Mouse (Mus musculus) 3T3-L1 (cell line): ENCODE results near the gene Obsl1.

Experiments
- DNase-seq: peaks from one replicate; pipeline ENCODE4 v3.0.0-alpha.2; 2015; ENCODE audit warnings: low read depth, low spot score

Gene Obsl1

DNA sequence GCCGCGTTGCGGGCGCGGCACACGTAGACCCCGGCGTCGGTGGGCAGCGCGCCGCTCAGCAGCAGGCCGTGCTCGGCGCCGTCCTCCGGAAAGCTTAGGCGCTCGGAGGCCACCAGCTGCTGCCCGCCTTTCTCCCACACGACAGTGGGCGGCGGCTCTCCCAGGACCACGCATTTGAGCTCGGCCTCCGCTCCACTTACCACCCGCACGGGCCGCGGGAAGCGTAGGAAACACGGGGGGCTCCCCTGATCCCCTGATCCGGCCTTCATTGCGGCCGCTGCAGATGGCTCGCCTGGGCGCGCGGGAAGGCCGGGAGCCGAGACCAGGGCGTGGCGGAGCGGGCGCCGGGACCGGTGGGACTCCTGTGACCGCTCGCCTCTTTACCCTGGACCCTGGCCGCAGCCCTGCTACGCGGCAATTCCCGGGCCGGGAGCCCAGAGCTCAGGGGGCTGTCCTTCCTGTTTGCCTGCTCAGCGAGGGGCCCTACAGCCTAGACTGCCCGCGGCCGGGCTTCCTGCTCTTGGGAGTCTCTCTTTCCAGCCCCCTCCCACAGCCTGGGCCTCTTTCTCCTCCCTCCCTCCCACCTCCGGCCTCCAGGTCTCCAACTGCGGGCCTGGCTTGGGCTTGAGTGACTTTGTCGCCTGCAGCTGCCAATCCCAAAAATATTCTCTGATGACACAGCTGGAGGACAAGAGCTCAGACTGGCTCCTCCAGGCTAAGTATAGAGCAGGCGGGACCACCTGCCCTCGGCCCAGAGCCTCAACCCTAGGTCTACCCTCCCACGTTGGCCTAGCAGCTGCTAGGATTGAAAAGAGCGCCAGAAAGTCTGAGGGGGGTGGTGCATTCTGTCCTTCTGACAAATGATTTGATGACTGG, at the start of gene Obsl1:
Obsl1 (minus strand) TSS at position 497 of the 876 bp plus-strand sequence.
- peak; percentile 74 for DNase-seq

DNA sequence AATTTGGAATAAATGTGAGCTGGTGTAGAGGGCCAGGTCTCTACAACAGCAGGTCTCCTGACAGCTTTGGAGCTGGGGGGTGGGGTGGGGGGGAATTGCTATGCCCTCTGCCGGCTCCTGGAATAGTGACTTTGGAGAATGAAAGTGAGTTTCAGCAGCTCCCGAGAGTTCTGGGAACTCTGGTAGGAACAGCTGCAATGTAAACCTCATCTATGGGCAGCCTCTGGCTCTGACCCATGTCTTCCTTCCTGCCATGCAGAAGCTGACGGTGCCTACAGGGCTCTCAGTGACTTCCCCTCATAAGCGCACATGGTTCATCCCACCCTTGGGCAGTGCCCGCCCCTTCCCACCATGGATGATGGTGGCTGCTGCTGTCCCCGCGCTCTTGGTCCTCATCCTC, 49.4 kb upstream of the Obsl1 start:
- DNase-seq = no peak

DNA sequence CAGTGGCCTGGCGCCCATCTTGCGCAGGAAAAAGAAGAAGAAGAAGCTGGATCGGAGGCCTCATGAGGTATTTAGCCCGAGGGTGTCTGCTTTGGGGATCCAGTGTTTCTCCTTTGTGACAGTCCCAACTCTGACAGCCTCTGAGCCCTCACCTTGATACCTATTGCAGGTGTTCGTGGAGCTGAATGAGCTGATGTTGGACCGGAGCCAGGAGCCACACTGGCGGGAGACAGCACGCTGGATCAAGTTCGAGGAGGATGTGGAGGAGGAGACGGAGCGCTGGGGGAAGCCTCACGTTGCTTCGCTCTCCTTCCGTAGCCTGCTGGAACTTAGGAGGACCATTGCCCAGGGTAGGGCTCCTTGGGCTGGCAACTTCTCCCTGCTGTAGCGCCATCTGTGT, 44.3 kb upstream of the Obsl1 start:
- no peak for DNase-seq

DNA sequence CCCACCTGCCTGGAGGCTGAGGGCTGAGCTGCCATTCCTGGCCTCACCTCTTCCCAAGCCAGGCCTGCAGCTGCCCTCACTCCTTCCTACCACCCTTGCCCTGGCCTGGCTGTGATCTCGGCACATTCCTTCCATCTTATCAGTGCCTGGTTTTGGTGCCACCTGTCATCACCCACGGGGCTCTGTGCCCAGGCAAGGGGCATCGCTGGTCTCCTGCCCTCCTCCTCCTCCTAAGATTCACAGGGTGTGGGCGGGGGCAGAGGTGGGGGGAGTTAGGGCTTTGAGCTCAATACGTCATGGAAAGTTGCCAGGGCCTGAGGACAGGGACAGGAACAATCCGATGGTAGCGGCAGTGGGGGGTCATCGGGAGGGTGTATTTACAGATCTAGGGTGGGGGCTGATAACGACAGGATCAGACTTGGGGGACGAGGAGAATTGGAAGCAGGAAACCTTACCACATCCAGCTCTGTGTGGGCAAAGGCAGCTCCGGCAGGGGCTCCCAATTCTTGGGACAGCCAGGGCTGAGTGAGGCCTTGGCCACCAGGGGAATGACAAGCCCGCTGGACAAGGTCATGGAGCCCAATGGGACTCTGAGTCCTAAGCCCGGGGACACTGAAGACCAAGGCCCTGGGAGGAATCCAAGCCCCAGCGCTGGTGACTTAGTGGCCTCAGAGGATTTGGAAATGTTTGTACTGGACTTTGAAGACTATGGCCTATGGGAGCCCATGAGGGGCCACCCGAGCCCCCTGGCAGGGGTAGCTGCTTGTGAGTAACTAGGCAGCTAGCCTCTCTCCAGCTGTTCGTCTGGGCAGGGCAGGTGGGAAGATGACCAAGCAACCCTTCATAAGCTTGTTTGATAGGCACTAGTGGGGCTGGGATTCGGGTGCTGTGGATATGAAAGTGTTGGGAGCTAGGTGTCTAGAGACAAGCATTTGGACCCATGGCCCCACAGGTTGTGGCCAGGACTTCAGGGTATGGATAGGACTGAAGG, 43.3 kb upstream of the Obsl1 start:
- no peak for DNase-seq

DNA sequence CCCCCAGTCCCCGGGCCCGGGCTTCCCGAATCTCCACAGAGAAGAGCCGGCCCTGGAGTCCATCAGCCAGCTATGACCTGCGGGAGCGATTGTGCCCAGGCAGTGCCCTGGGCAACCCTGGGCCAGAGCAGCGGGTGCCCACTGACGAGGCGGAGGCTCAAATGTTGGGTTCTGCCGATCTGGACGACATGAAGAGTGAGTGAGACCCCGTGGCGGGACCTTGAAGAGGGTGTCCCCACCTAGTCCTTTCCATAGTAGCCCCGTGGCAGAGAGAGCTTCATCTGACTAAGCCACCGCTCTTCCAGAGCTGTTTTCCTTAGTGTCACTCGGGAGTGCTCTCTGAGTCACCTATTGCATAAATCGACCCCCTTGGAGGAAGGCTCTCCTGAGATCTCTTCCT, 42.6 kb upstream of the Obsl1 start:
- no peak for DNase-seq

DNA sequence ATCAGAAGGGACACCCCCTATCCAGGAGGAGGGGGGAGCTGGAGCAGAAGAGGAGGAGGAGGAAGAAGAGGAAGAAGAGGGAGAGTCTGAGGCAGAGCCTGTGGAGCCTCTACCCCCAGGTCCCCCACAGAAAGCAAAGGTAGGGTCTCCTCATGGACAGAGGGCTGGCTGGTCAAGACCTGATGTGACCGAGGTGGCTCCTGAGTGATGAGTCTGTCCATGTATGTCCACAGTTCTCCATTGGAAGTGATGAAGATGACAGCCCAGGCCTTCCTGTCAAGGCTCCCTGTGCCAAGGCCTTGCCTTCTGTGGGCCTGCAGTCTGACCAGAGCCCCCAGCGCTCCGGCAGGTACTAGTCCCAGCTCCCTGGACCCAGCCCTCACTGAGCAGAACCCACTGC, 41.8 kb upstream of the Obsl1 start:
- no peak for DNase-seq

DNA sequence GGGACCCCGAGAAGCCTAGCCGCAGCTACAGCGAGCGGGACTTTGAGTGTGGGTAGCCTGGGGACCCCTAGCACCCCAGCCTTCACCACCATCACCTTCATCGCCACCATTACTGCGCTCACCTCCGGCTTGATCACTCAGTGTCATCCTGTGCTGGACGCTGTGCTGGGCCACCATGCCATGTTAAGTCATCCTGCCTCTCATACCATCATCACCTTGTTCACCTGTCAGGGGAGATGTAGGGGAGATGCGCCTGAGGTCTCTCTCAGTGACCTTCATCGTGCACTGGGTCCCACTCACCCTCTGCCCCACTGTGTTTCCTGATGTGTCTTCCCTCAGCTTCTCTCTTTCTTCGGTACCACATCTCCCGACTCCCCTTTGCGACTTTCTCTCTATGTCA, 41.1 kb upstream of the Obsl1 start:
- DNase-seq = no peak

DNA sequence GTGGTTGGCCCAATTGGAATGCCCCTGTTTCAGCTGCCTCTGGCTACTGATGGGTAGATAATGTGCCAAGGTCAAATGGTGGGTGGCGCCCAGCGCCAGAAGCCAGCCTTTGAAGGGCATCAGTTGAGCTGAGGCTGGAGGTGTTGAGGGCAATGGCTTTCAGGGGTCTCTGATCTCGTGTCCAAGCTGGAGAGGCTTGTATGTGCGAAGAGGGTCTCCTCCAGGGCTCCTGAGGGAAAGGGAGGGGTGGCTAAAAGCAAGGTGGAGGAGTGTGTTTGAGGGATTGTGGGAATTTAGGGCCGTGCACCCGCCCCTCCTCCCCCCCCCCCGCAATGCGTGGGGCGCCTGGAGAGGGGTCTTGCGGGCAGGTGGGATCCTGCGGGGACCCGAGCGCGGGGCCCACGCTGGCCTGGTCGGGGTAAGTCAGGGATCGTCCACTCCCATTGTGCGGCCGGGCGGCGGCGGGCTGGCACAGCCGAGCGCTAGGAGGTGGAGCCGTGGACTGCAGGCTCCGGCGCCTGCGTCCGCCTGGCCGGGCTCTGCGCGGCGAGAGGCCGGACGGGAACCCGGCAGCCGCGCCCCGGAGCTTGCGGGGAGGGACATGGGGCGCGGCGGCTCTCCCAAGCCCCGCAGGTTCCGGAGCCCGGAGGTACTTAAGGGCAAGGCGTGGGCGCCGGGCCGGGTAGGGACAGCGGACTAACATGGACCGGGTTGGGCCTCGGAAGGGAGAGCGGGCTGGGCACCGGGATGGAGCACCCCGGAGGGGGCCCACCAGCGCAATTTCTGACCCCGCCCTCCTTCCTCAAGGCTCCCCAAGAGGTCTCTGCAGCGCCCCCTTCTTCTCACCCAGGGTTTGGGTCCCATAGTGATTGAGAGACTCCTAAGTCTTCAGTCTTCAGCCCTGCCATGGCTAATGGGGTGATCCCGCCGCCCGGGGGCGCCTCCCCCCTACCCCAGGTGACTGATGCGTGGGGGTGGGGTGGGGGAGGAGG, 40.0 kb upstream of the Obsl1 start, which contains the start of gene Slc4a3:
Slc4a3 (plus strand) TSS at position 302 of the 992 bp plus-strand sequence.
- DNase-seq = peak; percentile 61

DNA sequence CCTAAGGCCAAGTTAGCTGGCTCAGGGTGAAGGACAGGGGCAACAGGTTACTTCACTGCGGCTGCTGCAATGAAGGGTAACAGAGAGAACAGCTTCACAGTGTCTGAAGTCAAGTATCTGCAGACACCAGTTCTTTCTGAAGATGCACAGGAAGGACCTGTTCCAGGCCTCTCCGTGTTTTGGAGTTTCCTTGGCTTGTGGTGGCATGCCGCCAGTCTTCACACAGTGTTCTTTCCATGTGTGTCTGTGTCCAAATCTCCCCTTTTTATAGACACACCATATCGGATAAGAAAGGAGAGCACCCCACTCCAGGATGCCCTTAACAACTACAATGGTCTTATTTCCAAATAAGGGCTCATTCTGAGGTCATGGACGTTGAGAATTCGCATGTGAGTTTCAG, 38.1 kb upstream of the Obsl1 start:
- DNase-seq = no peak

DNA sequence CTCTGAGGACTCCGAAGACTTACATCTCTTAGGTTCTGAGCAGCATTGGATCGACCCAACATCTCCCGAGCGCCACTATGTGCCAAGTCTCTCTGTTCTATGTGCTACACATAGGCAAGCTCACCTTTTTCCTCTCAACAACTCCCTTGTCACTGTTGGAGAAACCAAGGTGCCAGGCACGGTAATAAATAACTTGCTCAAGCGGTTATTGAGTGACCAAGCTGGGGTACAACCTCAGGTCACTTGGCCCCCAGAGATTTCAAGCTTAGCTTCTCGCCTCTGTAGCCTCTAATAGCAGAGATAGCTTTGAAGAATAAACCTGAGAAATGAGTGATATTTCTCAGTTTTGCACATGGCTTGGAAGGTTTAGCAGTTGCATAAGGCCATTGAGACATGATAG, 35.2 kb upstream of the Obsl1 start:
- no peak for DNase-seq

DNA sequence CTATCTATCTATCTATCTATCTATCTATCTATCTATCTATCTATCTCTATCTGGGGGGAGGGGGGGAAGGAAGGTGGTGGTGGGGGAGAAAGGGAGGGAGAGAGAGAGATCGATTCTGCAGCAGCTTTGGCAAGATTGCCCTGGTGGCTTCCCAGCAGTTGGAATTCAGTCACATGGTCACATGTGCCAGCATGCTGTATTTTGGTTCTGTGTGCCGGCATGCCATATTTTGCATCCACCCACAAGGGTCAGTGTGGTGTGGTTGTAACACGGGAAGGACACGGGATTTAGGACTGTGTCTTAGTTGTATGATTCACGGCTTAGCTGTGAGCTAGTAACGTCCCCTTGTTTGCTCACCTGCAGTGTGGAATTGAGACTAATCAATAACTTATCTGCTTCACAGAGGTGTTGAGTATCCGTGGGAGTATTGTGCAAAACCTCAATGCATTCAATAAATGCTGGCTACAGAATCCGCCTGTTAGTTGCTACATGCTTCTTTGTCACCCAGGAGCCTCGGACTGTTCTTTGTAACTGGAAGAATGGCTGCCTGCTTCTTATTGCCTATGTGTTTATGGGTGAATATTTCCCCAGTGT, 32.4 kb upstream of the Obsl1 start:
- DNase-seq = no peak

DNA sequence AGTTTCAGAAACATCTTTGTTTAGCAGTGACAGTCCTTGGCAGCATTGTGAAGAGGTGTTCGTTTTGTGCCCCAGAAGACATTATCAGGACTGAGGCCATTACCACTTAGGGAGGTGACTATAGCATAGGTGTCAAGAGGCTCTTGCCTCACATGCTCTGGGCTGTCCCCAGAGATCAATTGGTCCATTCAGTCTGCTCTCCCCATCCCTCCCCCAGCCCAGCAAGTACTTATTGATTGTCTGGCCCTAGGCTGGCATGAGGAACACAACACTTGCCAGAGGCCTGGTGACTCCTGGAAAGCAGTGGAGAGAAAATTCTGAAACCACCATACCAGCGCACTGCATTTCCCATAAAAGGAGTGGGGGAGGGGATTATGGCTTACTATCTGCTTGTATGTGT, 31.3 kb upstream of the Obsl1 start:
- no peak for DNase-seq

DNA sequence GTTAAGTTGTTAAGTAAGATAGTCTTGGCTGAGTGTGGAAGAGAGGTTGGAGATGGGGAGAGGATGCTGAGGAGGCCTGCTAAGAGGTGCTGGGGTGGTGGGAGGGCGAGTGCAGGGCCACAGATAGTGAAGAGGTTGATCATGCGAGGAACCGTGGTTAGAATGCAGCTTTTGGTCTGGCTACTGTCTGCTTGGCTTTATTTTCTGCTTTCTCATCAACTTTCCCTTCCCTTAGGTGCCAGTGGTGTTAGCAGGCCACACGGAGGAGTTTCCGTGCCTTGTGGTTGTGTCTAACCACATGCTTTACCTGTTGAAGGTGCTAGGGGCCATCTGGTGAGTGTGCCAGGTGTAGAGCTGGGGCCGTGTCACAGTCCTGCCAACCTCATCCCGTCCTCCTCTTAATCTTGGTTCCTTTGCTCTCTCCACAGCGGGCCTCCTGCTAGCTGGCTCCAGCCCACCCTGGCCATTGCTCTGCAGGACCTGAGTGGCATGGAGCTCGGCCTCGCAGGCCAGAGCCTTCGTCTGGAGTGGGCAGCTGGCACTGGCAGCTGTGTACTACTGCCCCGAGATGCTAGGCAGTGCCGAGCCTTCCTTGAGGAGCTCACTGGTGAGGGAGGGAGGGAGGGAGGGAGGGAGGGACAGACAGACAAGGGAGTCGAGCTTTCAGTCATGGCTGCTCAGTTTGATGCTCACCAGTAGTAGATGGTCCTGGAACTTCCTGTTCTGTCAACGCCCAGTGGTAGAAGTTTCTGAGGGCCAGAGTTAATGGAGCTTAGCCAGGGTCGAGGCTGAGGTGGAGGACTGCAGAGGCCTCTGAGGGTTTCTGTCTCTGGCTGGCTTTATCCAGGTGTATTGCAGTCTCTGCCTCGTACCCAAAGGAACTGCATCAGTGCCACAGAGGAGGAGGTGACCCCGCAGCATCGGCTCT, 27.3 kb upstream of the Obsl1 start:
- no peak for DNase-seq

DNA sequence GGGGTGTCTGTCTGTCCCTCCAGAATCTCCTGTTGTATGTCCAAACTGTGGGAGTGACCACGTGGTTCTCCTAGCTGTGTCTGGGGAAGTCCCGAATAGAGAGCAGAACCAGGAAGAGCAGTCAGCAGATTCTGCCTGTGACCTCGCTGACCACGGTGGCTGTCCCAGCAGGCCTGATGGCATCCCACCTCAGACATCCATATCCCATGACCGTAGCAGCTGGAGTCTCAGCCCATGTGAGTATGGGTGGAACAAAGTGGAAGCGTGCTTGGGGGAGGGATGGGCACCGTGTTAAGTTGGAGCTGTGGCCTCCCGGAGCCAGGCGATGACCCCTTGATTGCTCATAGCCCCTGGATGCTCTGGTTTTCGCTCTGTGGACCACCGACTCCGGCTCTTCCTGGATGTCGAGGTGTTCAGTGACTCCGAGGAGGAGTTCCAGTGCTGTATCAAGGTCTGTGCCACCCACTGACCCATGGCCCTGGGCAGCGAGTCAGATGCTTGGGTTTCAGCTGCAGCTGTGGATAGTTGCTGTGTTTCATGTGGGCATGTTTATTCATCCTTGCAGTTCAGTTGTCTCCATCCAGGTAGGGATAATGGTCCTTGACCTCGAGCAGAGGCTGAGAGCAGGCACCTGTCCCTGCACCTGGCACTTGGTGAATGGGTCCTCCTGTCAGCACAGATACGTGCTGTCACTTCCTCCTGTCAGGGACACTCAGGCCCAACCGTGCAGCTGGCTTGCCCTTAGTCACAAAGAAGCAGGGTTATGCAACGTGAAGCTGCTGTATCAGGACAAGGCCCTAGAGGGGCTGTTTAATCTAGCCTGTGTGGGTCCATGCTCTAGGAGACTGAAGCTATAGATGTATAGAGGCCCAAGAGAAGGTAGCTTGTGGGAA, 26.3 kb upstream of the Obsl1 start:
- DNase-seq = no peak

DNA sequence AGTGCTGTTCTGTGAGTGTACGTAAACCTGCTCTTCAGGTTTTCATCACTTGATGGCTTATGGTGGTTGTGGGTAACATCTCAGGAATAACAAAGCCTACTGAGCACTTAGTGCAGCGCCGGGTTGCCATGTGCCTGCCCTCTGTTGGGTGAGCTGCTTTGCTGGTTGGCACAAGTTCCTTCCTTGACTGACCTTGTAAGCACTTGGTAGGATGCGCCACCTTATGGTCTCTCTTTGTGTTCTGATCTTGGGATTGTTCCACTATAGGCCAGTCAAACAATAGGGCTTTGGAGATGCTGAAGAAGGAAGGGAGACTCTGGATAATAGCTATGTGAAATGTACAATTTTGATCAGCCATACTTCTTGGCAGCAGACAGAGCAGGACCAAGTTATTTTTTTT, 24.3 kb upstream of the Obsl1 start:
- peak; percentile 20 for DNase-seq

DNA sequence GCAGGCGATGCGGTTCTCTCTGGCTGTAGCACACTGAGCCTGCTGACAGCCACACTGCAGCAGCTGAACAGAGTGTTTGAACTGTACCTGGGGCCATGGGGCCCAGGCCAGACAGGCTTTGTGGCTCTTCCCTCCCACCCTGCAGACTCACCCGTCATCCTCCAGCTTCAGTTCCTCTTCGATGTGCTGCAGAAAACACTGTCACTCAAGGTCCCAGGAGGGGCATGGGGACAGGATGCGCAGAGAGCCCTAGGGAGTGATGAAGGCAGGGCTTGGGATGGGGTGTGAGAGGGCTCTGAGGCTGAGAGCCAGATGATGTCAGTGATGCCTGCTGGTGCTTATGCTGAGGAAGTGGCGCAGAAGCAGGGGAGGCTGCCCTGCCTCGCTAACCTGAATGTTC, 18.4 kb upstream of the Obsl1 start:
- no peak for DNase-seq

DNA sequence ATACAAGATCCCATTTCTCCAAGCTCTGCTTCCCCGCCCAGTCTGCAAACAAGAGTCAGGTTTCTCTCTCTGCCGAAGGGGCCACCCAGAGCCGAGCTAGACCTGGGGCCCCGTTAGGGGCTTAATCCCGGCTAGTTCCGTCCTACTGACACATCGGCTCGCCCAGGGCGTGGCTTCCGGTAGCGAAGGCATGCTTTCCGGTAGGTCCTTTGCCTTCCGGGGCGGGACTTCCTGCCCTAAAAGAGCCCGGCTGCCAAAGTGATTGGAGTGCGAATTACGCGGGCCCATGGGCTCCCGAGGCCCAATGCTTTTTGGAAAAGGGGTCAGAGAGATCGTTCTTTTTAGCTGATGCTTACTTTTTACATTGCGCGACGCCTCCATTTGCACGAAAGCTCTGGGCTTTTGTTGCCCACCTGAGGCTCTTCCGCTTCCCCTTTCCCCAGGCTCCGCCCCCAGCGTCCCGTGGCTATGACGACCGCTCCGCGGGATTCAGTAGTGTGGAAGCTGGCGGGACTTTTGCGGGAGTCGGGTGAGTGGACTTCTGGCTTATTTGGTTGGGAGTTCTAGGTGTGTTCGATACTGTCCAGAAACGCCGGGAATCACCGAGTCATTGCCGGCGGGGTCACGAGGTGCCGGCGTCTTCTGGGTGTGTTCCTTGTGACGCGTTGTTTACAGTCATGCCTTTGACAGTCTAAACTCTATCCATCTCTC, 15.2 kb upstream of the Obsl1 start, which contains the start of gene Stk11ip:
Stk11ip (plus strand) TSS at position 209 of the 711 bp plus-strand sequence.
- DNase-seq = peak; percentile 99

DNA sequence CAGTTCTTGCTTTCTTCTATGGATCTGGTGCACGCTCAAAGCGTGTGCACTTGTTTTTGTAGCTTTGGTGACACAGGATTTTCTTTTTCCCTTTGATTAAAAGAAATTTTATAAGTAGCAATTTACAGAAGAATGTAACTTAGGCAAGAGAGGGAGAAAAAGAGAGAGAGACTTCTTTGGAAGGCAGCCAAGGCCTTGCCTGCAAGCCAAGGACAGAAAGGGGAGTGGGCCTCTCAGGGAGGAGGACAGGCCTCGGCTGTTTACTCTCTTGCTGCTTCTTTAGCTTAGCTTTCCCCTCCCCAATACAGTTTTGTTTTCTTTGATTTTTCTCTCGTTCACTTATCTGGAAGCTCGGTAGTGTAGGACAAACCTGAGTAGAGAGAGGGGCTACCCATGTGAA, 13.3 kb upstream of the Obsl1 start:
- DNase-seq = no peak
